Mouse (Mus musculus) skeletal muscle tissue, adult 2 months (tissue): ENCODE results near the gene Cep97.
"Not testable (repeated sequence)": the region's sequence is repeated elsewhere in the genome, so short reads cannot be mapped to it uniquely, and the experiment has no call there.

ENCODE experiments used
- DNase-seq: peaks from one replicate; pipeline ENCODE4 v3.0.0-alpha.2; 2012; ENCODE audit warnings: low read depth, low spot score

Gene Cep97

DNA sequence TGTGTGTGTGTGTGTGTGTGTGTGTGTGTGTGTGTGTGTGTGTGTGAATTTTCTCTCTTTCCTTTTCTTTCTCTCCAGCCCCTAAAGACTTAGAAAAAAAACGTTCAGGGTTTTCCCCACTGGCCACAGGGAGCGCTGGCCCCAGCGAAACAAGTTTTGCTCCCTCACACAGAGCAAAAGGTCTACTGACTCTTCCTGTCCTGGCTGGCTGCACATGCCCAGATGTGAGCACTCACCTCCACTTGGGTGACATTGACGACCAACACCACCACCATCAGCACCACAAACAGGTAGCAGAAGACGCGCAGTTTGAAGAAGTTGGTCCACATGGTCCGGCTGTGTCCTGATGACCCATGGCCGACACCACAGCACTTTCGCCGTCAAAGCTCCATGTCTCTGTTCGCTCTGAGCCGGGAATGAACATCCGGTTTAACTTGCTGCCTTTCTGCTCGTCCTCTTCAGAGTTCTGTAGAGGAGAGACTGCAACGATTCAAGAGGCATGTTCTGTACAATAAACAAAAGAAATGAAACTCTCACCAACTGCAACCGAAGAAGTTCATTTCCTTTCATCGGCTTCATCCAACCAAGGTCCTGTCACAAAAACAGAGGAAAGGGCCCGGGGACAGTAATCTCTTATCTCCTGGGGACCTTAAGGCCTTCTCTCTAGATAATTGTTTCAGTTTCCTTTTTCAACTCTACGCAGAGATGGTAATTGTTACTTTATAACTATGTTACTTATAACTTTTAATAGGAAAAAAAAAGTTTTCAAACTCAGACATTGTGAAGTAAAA is 44.1 kb downstream of the Cep97 start:
- no peak for DNase-seq

DNA sequence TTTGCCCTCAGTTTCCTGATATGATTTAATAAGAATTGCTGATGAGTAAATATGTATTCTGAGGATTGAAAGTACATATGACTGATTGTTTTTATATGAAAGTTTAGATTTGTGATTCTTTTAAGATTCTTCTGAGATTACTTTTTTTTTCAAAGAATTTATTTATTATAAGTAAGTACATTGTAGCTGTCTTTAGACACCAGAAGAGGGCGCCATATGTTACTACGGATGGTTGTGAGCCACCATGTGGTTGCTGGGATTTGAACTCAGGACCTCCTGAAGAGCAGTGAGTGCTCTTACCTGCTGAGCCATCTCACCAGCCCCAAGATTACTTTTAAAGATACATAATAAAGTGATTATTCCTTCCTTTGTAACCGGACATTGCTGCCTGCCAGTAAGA is 45.2 kb downstream of the Cep97 start:
- DNase-seq: no peak

DNA sequence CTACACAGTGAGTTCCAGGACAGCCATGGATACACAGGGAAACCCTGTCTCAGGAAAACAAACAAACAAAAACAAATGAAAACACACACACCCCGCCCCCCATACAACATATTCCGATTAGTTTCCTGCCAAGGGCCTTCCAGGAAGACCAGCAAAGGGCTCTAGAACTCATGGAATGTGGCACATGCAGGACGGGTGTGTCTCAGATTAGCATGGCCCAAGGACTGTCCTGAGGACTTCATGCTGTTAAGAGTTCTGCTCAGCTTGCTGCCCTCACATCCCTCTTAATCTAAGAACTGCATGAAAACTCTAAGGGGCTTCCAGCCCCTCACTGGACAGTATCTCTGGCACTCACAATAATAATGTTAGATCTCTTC is 46.1 kb downstream of the Cep97 start:
- DNase-seq: no peak

DNA sequence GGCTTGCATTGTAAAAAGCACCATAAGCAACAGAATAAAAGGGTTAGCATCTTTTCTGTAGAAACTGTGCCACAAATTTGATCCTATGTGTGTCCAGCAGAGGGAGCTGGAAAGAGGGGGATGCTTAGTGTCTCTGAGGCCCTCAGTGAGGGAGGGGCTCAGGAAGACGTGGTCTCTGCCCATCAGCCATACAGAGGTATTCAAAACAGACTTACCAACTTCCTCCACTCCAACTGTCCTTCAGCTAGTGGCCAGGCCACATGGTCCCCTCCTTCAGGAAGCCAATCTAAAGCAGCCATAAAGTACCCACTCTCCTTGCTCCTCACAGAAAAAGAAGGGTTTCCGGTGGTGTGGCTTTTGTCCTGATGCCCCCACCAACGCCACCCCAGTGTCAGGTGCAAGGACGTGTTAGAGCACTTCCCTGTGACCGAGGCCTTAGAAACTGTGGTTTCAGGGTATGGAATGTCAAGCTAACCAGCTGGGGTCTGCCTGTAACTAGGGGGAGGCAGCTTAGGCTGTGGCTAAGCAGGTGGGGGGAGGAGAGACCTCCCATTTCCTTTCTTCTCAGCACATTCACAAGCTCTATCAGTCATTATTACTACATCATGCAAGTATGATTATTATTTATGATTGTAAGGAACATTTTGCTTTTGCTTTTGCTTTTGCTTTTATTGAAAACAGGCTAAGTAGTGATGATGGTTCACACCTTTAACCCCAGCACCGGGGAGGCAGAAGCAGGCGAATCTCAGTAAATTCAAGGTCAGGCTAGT is 46.7 kb downstream of the Cep97 start:
- no peak for DNase-seq

DNA sequence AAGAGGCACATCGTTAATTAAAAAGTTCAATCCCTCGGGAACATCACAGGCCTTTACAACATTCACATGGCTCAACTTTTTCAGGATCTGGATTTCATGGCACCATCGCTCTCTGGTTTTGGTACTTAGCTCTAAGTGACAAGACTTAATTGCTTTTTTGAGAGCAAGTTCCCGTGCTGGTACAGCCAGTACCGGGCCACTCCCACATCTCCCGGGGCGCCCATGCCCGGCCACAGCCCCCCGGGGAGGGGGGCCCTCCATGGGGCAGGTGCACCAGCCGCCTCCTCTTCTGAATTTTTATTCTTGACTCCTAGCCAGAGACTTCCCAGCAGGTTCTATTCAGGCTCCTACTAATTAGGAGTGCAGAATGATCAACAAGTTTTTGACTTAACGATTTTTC is 50.4 kb downstream of the Cep97 start:
- no peak for DNase-seq

DNA sequence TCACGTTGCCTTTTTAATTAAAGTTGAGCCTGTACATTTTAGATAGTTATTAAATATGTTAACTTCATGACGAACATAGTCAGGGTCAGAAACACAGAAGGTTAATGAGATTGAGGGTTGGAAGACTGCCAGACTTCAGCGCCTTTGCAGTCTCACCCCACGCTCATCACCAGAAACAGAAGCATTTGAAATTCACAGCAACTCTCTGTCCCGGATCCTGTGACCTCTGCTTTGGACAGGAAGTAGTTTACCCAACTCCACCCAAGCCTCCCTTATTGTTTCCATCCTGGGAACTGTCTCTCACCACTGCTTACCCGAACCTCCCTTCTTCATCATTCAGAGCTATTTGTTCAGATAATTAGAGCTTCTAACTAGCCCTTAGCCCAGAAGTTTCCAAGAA is 58.6 kb downstream of the Cep97 start:
- DNase-seq: no peak

DNA sequence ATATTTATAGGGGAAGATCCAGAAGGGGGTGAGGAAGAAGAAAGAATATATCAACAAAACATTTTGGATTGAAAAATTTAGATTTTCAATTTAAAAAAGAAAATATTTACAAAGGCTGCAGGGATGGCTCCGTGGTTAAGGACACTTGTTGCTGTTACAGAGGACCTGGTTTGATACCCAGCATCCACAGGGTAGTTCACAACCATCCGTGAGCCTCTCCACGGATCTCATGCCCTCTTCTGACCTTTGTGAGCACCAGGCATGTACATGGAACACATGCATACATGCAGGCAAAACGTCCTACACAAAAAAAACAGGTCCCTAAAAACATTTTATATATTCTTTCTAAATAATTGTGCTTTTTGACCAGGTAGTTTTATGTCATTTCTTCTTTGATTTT is 70.8 kb downstream of the Cep97 start:
- no peak for DNase-seq

DNA sequence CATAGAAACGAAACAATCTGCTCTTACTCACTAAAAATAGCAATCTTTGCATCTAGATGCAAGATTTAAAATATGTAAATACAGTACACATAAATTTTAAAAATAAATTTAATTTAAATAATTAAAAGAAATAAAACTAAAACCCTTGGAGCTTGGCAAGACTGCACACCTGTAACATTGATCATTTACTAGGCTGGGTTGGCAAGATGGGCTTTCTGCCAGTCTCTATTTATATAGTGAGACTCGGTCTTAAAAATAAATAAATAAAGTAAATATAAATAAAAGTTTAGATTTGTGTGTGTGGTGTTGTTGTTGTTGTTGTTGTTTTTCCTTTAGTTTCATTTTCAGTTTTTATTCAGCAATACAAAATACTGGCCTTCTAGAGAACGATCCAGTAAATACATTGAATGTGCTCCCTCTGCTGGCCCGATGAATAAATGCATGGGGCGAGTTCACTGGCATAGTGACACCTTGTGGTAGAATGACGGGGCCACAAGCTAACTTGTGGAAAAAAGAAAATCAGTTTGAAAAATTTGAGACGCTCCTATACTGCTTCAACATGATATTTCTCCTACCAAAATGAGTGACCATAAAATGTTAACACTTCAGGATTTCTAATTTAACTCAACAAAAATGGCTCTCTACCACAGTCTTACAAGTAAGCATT is 71.4 kb downstream of the Cep97 start:
- DNase-seq: peak; percentile 67

DNA sequence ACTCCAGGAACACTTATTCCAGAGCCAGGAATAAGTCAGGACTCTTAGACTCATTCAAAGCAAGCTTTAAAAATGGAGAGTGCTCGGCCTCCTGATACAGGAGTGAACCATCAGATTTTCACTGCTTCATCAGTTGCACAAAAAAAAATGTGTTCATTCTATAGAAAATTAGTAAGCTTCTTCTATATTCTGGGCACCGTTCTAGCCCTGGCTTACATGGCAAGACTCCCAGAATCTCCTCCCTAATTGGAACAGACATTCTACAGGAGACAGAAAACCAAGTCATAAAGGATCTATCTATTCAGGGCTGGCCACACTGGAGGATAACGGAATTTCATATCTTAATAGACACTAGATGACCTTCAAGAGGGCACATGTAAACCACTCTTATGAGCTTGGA is 73.6 kb downstream of the Cep97 start:
- no peak for DNase-seq

DNA sequence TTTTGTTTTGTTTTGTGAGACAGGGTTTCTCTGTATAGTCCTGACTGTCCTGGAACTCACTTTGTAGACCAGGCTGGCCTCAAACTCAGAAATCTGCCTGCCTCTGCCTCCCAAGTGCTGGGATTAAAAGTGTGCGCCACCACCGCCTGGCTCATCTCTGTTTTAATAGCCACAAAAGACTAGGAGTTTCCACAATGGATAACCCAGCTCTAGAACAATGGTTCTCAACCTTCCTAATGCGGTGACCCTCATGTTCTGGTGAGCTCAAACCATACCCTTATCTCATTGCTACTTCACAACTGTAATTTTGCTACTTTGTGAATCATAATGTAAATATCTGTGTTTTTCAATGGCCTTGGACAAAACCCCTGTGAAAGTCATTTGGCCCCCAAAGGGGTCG is 75.2 kb downstream of the Cep97 start:
- not testable (repeated sequence) for DNase-seq

DNA sequence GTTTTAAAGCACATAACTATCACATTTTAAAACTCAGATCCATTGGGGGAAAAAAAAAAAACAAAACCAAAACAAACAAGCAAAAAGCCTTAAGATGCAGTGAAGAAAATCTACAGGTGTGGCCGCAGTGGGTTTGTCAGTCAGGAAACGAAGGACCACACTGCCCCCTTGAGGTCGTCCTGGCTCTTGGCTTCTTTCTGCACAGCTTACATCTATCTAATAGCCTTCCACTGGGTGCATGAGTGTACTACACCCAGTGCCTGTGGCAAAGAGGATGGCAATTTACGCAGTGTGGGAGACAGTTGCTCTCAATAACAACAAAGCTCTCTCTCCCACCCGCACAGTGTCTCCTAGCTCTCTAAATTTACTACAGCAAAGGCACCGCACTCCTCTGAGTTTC is 76.2 kb downstream of the Cep97 start:
- DNase-seq: peak; percentile 22

DNA sequence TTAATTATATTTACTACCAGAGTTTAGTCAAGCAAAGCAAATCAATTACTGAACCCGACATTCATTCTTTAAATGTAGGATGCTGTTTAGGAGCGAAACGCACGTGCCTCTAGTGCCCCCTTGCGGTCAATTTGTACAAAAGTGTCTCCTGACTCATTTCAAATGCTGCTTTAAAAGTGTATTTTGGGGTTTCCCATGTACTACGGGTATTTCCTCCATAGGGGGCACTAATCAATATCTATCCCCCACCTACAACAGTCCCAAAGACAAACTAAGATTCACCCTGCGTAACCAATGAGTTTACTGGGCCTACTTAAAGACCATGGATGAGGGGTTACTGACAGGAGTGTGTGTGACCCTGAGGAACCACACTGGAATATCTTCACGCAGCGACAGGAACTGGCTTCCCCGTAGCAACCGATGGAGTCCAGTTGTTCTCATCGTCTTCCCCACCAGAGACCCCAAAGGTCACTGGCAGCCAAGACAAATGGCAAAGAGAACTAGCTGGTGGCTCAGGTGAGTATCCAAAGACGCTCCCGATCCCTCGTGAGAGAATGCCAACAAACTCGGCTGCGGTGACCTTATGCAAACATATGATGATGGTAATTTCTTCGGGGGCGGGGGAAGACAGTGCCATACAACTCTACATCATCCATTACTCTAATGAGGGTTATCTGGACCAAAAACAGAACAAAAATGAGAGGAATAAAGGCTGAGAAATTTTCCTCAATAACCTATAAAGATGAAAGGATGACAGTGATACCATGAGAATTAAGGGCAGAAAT is 81.5 kb downstream of the Cep97 start:
- peak; percentile 65 for DNase-seq

DNA sequence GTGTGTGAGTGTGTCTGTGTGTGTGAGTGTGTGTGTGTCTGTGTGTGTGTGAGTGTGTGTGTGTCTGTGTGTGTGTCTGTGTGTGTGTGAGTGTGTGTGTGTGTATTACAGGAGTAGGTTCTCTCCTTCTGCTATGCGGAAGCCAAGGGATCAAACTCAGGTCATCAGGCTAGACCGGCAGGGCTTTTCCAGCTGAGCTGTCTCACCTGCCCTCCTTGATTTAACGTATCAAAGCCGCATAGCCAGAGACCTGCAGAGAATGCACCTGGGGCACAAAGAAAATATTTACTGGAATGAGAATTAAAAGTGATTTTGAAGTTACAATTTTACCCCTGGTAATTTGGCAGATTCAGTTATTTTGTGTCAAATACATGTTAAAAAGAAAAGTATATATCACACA is 82.1 kb downstream of the Cep97 start:
- DNase-seq: no peak

DNA sequence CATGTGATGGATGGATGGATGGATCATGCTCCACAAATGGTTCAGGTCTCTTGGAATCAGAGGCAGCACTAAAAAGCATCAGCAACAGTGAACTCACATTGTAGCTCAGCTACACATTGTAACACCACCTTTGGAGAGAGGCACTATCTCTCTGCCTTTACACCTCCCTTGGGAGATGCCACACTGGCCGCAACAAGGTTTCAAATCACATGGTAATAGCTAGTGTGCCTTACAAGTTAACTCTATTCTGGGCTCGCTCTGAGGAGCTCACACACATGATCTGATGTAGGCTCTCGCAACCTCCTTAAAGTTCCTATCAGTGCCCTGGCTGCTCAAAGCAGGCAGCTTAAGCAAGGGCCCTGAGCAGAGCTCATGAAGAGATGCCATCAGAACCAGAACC is 84.2 kb downstream of the Cep97 start:
- no peak for DNase-seq
